Comparison of ENCODE assay signal across 10 mouse cellular contexts in the genomic region with DNA sequence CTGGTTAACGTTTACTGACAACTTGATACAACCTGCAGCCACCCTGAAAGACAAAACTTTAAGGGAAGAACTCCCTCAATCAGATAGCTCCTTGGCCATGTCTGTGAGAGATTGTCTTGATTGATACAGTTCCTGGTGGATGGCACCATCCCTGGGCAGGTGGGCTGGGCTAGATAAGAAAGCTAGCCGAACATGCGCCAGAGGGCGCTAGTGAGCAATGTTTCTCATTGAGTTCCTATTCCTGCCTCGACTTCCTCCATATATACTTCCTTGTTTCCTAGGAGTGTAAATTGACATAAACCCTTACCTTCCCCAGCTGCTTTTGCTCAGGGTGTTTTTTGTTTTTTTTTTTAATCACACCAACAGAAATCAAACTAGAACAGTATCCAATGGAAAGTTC. TPM values are rescaled to one million over a fixed set of nuclear protein-coding genes. Genes with fewer than 3 reads are reported as not detected.
DNase-seq lines count a peak whose midpoint lies in the region; ATAC-seq and TF ChIP-seq lines count a peak whose summit lies in the region.
"Had no signal": no experiment of that assay in that cellular context is flagged by ENCODE, and none has a peak within 500 bp of the region (broad histone marks: within the 10 kb centered on the region; RNA-seq: fewer than 3 reads in every experiment).

No protein-coding gene starts in this region.

- peak; percentile 72 for TF ChIP-seq CTCF in lung, adult 2 months (IDR thresholded peaks at IDR 0.05; ENCODE audit: insufficient read depth, low read length)

- no peak overlapping the region for H3K27ac ChIP-seq in hindbrain, embryonic 11.5 days (ENCODE audit: low read depth, low read length)
- no peak overlapping the region for H3K27ac ChIP-seq in hindbrain, embryonic 12.5 days
- H3K27ac ChIP-seq: stomach, embryonic 15.5 days had no signal

- WGBS in hindbrain, embryonic 11.5 days, result 41% methylated on average over 5 of the region's 5 CpGs
- WGBS in hindbrain, embryonic 12.5 days, result 33% methylated on average over 5 of the region's 5 CpGs
- WGBS in lung, adult 2 months, result 34% methylated on average over 5 of the region's 5 CpGs

- no peaks in the 10 kb centered on the region for H3K27me3 ChIP-seq in hindbrain, embryonic 11.5 days (ENCODE audit: control insufficient read depth, insufficient read depth, low read length)
- 0 out of 2 replicates have a peak, but pooled peaks cover 3% of the 10 kb centered on the region for H3K27me3 ChIP-seq in hindbrain, embryonic 12.5 days
- H3K27me3 ChIP-seq: stomach, embryonic 15.5 days had no signal

- H3K4me3 ChIP-seq in hindbrain, embryonic 11.5 days (ENCODE audit: low read depth, low read length), result no peak overlapping the region
- no peak overlapping the region for H3K4me3 ChIP-seq in hindbrain, embryonic 12.5 days
- no peak overlapping the region for H3K4me3 ChIP-seq in lung, adult 2 months (replicated peaks; ENCODE audit: extremely low read depth, low read depth, low read length)
- H3K4me3 ChIP-seq: erythroblast, embryonic 14.5 days; stomach, embryonic 15.5 days had no signal

- no peaks in the 10 kb centered on the region for H3K4me1 ChIP-seq in hindbrain, embryonic 11.5 days (replicated peaks; ENCODE audit: control insufficient read depth, insufficient read depth, low read length)
- no peaks in the 10 kb centered on the region; the same call in 1 of the 2 replicates for H3K4me1 ChIP-seq in hindbrain, embryonic 12.5 days
- H3K4me1 ChIP-seq in lung, adult 2 months (ENCODE audit: control insufficient read depth, insufficient read depth, low read length), result no peaks in the 10 kb centered on the region
- H3K4me1 ChIP-seq: stomach, embryonic 15.5 days had no signal

- no peaks in the 10 kb centered on the region for H3K9me3 ChIP-seq in hindbrain, embryonic 11.5 days (ENCODE audit: control insufficient read depth, low read length)
- no peaks in the 10 kb centered on the region for H3K9me3 ChIP-seq in hindbrain, embryonic 12.5 days (replicated peaks)
- H3K9me3 ChIP-seq: stomach, embryonic 15.5 days had no signal

- no peak for TF ChIP-seq POLR2A in lung, adult 2 months (IDR thresholded peaks at IDR 0.05; ENCODE audit: borderline replicate concordance, extremely low read depth, low read depth, low read length)

- H3K9ac ChIP-seq in hindbrain, embryonic 11.5 days (ENCODE audit: low read depth, low read length), result no peak overlapping the region
- no peak overlapping the region for H3K9ac ChIP-seq in hindbrain, embryonic 12.5 days
- H3K9ac ChIP-seq: stomach, embryonic 15.5 days had no signal

- peak; percentile 65 for DNase-seq in hindbrain, embryonic 11.5 days (ENCODE audit: low spot score)
- DNase-seq in CD8-positive naive resting alpha-beta T cell, adult 2 months (ENCODE audit: low read depth in 2 of 2, low spot score in 2 of 2), result peak; percentile 55 to 70
- peak; percentile 43 to 70 for DNase-seq in adrenal gland, adult 18-20 months (ENCODE audit: low spot score in 2 of 2)
- DNase-seq in gastrocnemius, postnatal 14 days, result peak; percentile 9
- DNase-seq in lung, adult 2 months, result peak; percentile 50
- peak; percentile 40 to 61 for DNase-seq in spleen, postnatal 36 days (ENCODE audit: low spot score in 2 of 2)
- DNase-seq in ovary, postnatal 36 days (ENCODE audit: low spot score), result no peak

- no peak for ATAC-seq in hindbrain, embryonic 11.5 days (ENCODE audit: low FRiP score)
- ATAC-seq in hindbrain, embryonic 12.5 days (ENCODE audit: low FRiP score), result no peak

- no peak overlapping the region for H3K4me2 ChIP-seq in hindbrain, embryonic 11.5 days (replicated peaks; ENCODE audit: low read depth, low read length)
- H3K4me2 ChIP-seq in hindbrain, embryonic 12.5 days (replicated peaks), result no peak overlapping the region
- H3K4me2 ChIP-seq: stomach, embryonic 15.5 days had no signal

- no peaks in the 10 kb centered on the region for H3K36me3 ChIP-seq in hindbrain, embryonic 11.5 days (ENCODE audit: control insufficient read depth, insufficient read depth, low read length)
- H3K36me3 ChIP-seq in hindbrain, embryonic 12.5 days, result no peaks in the 10 kb centered on the region
- H3K36me3 ChIP-seq: stomach, embryonic 15.5 days had no signal

- intact Hi-C loops in gastrocnemius, postnatal 14 days (cut with DNase I; ENCODE audit: low total_unique reads), result loop anchor here (5.0 kb wide), 1 partner anchor 201 kb away; no protein-coding TSS in a partner anchor

RNA-seq across cellular contexts. Expression of gene Lclat1, which starts 11.3 kb away (rescaled TPM):
- polyA plus RNA-seq in hindbrain, embryonic 11.5 days (2014; fragmentation: Nextera tagmentation; extraction: Ambion mirVana), result 16.7 and 17.2 TPM in 2 replicates
- polyA plus RNA-seq in hindbrain, embryonic 12.5 days (2016; fragmentation: Nextera tagmentation; extraction: Ambion mirVana), result 10.1 and 14.4 TPM in 2 replicates
- 10 to 100 TPM; 31.1 to 44.3 TPM for total RNA-seq in adrenal gland, adult 18-20 months (2021)
- total RNA-seq in gastrocnemius, postnatal 14 days (2021), result 10 to 100 TPM; 10.8 to 11.7 TPM
- 9.4 and 22.8 TPM in 2 replicates for polyA plus RNA-seq in lung, adult 2 months (2012; rRNA removed)
- polyA plus RNA-seq: erythroblast, embryonic 14.5 days had no signal
